Mouse (Mus musculus) C2C12 (cell line): ENCODE measurements around the gene Elmo2.

ENCODE experiments used
- CEBPB ChIP-seq: IDR thresholded peaks from one replicate; pipeline ENCODE4 v1.6.1; 2011; ENCODE audit warnings: low read depth, mild to moderate bottlenecking, control low read depth, moderate library complexity
- CTCF ChIP-seq: IDR thresholded peaks from one replicate; pipeline ENCODE4 v1.5.1; 2011; ENCODE audit not compliant: control insufficient read depth, insufficient read depth, insufficient read length
- MAX ChIP-seq: IDR thresholded peaks from one replicate; pipeline ENCODE4 v1.6.1; 2011; ENCODE audit warnings: mild to moderate bottlenecking, control low read depth
- MYOG ChIP-seq: IDR thresholded peaks from one replicate; pipeline ENCODE4 v1.6.1; 2011; ENCODE audit not compliant: control insufficient read depth, insufficient read length; ENCODE audit errors: extremely low read depth
- USF1 ChIP-seq: IDR thresholded peaks from one replicate; pipeline ENCODE4 v1.6.1; 2011; ENCODE audit warnings: low read depth, mild to moderate bottlenecking, control low read depth, moderate library complexity

- TF ChIP-seq MAX (no peak), CEBPB (no peak), CTCF (no peak), USF1 (no peak), MYOG (no peak)
Observed at GRCm38 (mm10) chr2:165329703-165330102, 3.4 kb upstream of the Elmo2 start.
